Mouse (Mus musculus) monocyte, adult 5-6 weeks (primary cell): ENCODE data around the gene Otulin. TPM values are rescaled to one million over a fixed set of nuclear protein-coding genes. Genes with fewer than 3 reads are reported as not detected.

Experiments
- ATAC-seq: fragments of 153-309, 156-312 bp; replicated peaks from 2 replicates; pipeline ENCODE4 v1.8.0; 2017; ENCODE audit warnings: mild to moderate bottlenecking; ENCODE audit not compliant: low TSS enrichment, insufficient number of reproducible peaks, severe bottlenecking, poor library complexity, low FRiP score
- total RNA-seq: library from RNA; stranded (forward); fragments of 200-1000, 200-491, 200-594 nt; gene quantifications from 3 replicates; pipeline ENCODE4 v1.2.3, GENCODE M21; 2017

The Otulin gene
- total RNA-seq, 1 experiment from 2014 or later, result 118 TPM

DNA sequence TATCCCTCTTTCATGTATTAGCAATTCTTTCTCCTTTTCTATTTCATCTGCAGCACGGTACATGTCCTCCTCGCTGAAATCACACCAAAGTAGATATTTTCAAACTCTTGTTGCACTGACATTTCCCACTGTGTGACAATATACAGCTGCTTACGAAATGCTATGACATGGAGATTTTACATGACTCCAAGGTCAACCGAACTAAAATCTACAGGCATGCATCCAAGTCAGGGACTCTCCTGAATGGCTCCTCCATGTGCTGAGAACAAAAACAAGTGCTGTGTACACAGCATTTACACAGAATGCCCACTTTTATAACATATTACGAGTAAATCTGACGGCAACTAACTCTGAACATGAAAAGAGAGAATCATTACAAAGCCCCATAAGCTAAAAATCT, 7.2 kb downstream of the Otulin start:
- no peak for ATAC-seq

DNA sequence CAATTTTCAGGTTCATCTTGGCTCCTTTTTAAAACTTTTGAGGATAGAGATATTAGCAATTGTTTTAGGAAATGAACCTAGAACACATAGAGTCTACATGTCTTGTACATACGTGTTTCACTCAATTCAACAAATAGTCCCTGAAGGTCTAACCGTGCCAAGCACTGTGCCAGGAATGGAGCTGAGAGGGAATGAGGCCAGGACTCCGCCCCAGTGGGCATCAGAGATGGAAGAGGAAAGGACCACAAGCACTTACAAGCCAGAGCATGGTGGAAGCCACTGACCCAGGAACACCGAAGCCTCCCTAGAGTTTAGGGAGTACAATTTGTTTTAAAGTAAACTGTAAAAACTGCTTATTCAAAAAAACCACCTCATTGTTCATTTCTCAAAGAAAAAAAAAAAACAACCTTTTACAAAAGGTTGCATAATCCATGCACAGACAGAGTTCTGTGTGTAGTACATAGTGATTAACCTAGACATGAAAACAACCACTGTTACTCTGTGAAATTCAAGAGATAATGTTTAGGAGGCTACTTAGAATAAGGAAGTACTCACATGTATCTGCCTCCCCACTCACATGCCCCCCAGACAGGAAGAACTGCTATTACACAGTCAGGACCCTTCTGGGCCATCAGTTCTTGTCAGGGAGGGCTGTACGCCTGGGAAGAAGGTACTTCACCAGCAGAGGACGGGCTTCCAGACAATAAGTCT, 9.9 kb downstream of the Otulin start:
- ATAC-seq, result no peak

DNA sequence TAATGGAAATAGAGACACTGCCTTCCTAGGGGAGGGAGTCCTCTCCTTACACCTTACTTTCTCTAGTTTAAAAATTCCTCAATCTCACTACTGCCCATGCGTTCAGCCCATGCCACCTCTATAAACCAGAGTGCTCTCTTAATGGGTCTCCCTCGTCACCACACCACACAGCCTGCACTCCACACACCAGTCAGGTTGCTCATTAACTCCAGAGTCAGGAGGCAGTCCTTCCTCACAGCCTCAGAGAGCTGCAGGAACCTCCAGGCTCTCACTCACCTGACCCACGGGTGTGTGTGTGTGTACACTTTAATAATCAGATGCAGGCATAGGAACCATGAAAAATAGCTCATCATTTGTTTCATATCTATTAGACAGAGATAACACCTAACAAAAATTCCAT, 10.8 kb downstream of the Otulin start:
- ATAC-seq, result no peak

DNA sequence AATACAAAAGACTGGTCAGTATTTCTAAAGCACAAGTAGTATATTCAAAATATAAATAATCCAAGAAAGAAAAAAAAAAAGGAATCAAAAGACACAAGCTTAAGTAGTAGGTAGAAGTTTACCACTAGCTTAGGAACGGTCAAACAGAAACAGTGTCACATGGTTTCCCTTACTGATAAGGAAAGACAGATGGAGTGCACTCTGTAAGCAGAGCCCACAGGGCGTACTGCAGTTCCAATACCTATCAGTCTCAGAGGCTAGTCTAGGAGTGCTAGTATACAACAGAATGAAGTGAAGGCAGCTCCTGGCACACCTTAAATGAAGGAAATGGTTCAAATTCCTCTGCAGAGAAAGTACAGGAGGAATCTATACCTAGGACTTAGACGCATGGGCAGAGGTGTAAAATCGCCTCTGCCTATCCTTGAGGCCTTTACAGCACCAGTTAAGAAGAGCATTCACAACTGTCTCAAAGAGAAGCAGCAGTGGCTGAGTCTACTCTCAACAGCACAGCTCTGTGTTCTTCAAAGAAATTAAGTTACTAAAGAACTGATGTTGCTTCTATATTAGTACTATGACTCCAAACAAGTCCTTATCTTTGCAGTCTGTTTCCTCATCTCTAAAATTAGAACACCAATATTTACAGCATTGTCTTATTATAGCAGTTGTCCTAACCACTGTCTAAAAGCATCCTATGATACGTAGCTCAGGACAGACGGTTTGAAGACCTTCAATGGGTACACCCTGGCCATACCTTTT, 11.5 kb downstream of the Otulin start:
- no peak for ATAC-seq

DNA sequence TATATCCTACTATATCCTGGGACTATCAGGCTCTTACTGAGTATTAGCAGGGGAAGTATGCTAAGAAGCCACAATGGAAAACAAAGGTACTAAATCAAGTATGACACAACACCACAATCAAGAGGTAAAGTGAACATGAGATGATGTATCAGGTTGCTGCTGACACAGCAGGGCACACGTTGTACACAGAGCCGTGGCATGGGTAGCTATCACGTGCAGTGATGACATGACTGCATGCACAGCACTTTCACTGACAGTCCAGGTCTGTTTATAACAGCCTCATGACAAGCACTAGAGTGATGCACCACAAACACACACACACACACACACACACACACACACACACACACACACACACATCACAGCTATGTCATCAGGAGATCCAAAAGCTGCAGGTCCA, 13.3 kb downstream of the Otulin start:
- ATAC-seq, result no peak

DNA sequence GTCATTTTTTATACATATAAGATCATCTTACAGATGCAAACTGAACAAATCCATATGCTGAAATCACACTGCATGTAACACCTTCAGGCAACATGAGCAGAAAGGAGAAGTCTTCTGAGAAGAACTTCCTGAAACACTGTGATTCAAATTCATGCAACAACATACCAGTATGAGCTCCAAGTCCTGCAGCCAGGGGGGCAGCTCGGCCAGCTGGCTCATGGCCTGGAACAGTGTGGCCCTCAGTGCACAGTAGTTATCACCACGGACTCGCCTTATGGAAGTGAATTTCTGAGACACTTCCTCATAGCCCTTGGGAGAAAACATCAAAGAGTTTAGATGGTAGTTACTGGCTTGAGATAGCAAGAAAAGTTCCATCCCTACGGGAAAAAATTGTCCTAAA, 14.3 kb downstream of the Otulin start:
- peak; percentile 33 for ATAC-seq

DNA sequence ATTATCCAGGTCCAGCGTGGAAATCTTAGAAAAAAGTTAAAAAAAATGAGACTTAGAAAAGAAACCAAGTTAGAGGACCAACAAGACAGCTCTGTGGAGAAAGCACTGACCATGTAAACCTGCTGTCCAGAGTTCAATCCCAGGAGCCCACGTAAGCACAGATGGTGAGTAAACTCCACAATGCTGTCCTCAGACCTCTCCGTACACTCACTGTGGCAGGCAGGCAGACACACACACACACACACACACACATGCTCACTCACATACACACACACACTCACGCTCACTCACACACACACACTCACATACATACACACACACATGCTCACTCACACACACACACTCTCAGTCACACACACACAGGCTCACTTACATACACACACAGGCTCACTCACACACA, 17.2 kb downstream of the Otulin start:
- ATAC-seq, result no peak

DNA sequence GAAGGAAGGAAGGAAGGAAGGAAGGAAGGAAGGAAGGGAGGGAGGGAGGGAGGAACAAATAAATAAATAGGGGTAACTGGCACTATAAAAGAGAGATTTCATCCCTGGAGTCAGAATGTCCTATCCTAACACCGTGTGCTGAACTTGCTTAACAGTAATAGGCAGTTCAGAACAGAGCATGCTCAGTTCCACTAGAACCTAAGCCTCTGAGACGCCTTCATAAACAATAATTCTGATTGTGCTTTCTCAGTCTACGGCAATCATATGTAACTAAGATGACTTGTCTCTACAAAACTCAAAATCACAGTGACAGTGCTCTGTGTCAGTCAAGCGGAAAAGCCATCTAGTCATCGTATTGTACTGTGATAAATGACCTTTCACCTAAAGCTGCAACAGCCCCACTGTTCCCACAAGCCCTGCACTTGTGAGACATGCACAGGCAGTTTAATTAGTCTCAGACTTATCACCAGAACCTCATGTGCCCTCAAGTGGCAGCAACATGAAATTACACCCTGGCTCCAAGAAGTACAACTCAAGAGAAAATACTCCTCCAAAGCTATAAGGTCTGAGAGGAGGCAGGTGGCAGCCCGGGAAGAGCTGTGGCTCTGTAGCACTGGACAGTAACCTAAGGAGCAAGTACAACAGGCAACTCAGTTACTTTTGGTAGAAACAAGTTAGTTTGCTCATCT, 17.8 kb downstream of the Otulin start:
- ATAC-seq, result peak; percentile 80

DNA sequence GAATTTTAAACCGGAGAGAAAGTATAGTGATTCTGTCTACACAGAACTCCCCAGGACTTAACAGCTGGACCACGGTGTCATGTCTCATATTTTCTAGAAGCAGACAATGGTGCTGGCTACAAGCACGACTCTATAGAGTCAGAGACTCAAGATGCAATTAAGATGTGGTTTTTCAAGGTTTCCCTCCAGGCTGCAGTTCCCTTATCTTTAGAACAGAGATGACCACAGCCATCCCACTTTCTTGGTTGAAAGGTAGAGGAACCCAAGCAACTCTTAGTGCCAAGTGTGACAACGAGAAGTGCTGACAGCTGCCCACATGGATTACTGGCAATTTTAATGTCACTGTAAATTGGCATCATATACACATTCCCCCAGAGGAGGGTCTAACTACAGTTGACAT, 20.9 kb downstream of the Otulin start:
- no peak for ATAC-seq

DNA sequence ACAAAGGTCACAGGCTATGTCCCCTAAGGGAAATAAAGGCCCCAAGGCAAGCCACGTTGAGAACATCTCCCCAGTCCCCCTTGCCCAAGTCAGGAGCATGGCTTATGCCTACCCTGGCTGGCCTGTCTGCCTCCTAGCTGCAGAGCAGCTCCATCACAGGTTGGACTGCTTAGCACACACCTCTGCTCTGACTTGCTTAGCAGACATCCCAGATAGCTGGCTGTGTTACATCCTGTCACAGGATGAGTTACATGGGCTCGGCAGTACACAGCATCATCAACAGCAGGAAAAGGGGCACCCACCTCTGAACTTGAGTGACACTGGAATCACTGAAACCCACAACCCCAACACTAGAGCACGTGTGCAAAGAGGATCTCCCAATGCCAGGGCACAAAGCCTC, 25.2 kb downstream of the Otulin start:
- ATAC-seq, result no peak

DNA sequence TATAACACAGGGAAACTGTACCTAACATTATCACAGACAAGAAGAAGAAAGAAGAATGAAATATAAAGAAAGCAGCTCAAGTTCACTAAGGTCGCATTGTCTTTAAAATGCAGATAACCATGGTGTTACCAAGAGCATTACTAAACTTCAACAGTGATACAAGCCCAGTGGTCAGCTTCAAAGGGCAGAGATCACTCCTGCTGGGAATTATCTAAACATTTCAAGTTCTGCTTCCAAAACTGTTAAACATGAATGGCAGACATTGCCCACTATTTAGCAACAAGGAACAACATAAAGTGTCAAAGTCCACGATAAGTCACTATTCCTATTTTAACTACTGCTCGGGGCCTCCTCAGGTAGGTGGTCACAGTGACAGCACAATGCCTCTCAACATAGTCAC, 25.9 kb downstream of the Otulin start:
- no peak for ATAC-seq

DNA sequence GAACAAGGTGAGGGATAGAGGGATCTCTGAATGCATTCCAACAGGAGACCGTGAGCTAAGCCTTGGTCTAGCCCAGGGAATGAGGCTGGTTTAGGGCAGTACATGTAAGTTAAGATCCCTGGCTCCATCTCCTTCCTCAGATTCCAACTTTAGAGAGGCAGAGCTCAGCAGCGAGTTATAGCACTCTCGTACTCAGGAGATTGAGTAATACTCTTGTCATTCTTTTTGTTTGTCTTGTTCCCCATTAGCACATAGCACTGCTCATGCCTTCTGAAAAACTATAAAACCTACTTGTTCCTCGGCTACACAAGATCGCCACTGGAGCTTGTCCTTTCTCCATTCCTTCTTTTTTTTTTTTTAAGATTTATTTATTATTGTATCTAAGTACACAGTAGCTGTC, 30.0 kb downstream of the Otulin start:
- ATAC-seq, result no peak

DNA sequence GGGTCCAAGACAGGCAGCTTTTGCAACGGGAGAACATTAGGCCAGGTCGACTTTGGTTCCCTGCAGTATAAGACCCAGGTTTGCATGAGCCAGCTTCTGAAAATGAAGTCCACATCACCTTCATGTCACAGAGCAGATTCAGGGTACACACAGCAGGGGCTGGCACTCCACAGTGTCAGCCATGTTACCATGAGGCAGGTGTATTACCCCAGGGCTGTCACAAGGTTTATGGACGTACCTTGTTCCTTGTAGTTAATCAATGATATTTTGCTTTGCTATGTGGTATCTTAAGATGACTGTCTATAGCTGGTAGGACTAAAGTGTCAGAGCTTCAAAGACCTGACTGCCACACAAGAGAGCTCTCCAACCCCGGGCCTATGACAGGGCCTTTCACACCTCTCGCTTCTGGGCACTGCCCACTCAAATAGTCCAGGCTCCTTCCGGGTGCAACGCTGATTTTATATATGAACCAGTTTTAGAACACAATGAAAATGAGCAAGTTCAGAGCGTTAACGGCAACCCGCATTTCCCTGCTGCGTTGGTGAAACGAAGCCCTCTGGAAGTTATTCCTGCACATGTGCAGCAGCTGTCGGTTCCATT, 31.6 kb downstream of the Otulin start:
- ATAC-seq, result no peak

DNA sequence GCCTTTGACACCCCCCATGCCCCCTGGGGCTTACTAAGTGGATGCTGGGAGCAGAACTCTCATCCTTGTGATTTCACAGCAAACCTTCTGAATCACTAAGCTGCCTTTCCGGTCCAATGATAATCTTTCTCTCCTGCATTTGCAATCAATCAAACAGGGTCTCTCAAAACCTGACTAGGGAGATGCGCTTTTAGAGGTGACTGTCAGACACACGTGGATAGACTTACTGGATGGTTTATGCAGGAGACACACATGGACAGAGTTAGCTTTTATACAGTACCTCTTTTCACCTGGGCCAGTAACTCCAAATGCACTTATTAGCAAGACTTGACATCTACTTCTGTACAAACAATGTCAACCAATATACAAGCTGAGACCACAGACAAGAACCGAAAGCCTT, 33.0 kb downstream of the Otulin start:
- ATAC-seq, result no peak

DNA sequence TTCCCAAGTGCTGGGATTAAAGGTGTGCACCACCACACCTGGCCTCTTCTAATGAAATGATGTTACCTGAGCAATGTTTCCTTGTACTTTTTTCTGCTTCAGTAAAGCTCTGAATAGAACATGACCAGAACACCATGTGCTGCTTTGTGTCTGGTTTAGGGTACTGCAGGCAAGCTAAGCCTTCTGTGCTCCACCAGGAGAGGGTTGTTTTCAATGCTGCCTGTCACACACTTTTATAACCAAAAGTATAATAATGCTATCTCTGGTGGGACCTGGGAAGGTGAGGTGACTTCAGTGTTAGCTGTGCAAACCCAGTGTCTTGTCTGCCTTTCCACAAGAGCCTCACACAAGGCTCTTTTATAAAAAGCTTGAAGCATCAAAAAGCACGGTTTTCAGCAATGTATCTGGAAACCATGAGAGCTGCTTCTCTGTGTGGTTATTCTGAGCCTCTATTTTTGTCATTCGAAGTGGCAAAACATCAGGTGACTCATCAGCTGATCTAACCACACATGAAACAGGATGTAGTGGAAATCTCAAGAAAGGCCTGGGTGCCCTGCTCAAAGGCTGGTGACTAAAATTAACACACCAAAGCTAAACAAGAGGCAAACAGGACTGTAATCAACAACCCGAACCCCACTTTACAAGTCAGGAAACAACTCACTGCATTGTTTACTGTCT, 33.9 kb downstream of the Otulin start:
- peak; percentile 78 for ATAC-seq

DNA sequence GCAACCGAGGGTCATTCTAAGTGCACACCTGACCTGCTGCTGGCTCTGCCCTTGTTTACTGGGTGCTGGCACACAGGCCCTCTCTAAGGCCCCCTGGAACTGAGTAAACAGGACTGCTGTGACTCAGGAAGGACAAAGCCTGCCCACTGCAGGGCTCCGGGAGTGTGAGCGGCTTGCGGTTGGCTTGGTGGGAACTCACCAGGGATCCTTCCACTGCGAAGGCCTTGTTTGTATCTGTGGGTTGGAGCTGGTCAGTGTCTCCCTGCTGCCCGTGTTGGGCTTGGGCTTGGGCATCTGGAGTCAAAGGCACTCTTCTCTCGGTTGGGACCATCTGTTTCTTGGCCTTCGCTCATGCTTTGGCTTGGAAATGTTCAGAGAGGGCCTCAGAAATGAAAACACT, 34.9 kb downstream of the Otulin start:
- no peak for ATAC-seq

DNA sequence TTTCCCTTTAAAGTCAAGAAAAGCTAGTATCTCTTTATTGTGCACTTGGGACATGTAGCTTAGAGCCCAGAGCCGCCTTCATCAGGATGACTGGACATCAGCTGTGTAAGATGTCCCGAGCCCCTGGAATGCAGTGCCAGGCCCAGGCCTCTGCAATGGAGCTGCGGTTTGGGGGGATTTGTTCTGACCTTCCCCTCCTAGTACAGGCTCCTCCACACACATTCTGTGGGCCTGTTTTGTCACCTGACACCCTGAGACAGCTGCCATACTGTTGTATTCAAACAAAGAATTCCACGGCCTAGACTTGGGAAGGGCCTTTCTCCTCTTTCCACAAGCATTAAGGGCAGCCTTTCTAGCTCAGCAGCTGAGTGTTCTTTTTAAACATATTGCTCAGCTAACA, 35.5 kb downstream of the Otulin start:
- ATAC-seq, result no peak

DNA sequence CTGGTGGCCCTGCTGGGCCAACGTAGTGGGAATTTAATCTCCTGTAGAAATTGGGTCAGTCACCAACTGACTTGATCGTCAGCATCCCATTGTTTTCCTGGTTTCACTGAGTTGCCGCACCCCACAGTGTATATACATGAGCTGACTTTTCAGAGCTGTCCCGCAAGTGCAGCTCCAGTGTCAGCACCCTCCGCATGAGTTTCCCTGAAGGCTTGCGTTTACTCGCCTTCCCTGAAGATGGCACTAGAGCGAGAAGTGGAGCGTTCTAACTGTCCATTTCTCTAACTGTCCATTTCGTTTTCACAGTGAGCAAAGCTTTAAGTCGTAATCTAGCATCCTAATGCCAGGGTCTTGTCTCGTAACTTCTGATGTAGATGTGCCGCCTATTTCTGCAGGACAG, 36.8 kb downstream of the Otulin start:
- no peak for ATAC-seq
